Mouse (Mus musculus): ENCODE measurements around the gene Prg4.

Gene Prg4

GRCm38 (mm10) chr1:150466132-150466531 lies at the start of gene Prg4:
Gene Prg4, minus strand, starts transcription at chr1:150466165.
- DNase-seq (ENCODE audit: low read depth) = peak; percentile 78

GRCm38 (mm10) chr1:150513041-150513440 lies 47.1 kb upstream of the Prg4 start:
- no peak for DNase-seq (ENCODE audit: low read depth)

GRCm38 (mm10) chr1:150505794-150506193 lies 39.8 kb upstream of the Prg4 start:
- DNase-seq (ENCODE audit: low read depth) = no peak

- no peak for DNase-seq (ENCODE audit: low read depth)
Observed at GRCm38 (mm10) chr1:150503321-150503720, 37.4 kb upstream of the Prg4 start.

GRCm38 (mm10) chr1:150498177-150498576 lies 32.2 kb upstream of the Prg4 start:
- DNase-seq (ENCODE audit: low read depth) = no peak

GRCm38 (mm10) chr1:150497690-150498089 lies 31.7 kb upstream of the Prg4 start:
- peak; percentile 75 for DNase-seq (ENCODE audit: low read depth)

- DNase-seq (ENCODE audit: low read depth) = no peak
Observed at GRCm38 (mm10) chr1:150496626-150497302, 30.8 kb upstream of the Prg4 start.

GRCm38 (mm10) chr1:150489148-150489547 lies 23.2 kb upstream of the Prg4 start:
- DNase-seq (ENCODE audit: low read depth) = no peak

GRCm38 (mm10) chr1:150480674-150481073 lies 14.7 kb upstream of the Prg4 start:
- DNase-seq (ENCODE audit: low read depth) = peak; percentile 71

- peak; percentile 35 for DNase-seq (ENCODE audit: low read depth)
Observed at GRCm38 (mm10) chr1:150472525-150472924, 6.6 kb upstream of the Prg4 start.

- DNase-seq (ENCODE audit: low read depth) = no peak
Observed at GRCm38 (mm10) chr1:150469992-150470391, 4.0 kb upstream of the Prg4 start.

- no peak for DNase-seq (ENCODE audit: low read depth)
Observed at GRCm38 (mm10) chr1:150465364-150465763, 601 bp downstream of the Prg4 start.

- no peak for DNase-seq (ENCODE audit: low read depth)
Observed at GRCm38 (mm10) chr1:150463691-150464090, 2.3 kb downstream of the Prg4 start.

GRCm38 (mm10) chr1:150463068-150463467 lies 2.9 kb downstream of the Prg4 start:
- no peak for DNase-seq (ENCODE audit: low read depth)

GRCm38 (mm10) chr1:150460595-150460994 lies 5.4 kb downstream of the Prg4 start:
- DNase-seq (ENCODE audit: low read depth) = peak; percentile 50

- DNase-seq (ENCODE audit: low read depth) = no peak
Observed at GRCm38 (mm10) chr1:150459599-150459998, 6.4 kb downstream of the Prg4 start.

GRCm38 (mm10) chr1:150458977-150459376 lies 7.0 kb downstream of the Prg4 start:
- no peak for DNase-seq (ENCODE audit: low read depth)

GRCm38 (mm10) chr1:150441731-150442130 lies 24.2 kb downstream of the Prg4 start:
- DNase-seq (ENCODE audit: low read depth) = no peak

GRCm38 (mm10) chr1:150438641-150439040 lies 27.3 kb downstream of the Prg4 start:
- DNase-seq (ENCODE audit: low read depth) = no peak

- no peak for DNase-seq (ENCODE audit: low read depth)
Observed at GRCm38 (mm10) chr1:150426216-150426615, 39.7 kb downstream of the Prg4 start.

- DNase-seq (ENCODE audit: low read depth) = no peak
Observed at GRCm38 (mm10) chr1:150425665-150426064, 40.3 kb downstream of the Prg4 start.

- DNase-seq (ENCODE audit: low read depth) = no peak
Observed at GRCm38 (mm10) chr1:150418426-150418825, 47.5 kb downstream of the Prg4 start.

GRCm38 (mm10) chr1:150416006-150416405 lies 50.0 kb downstream of the Prg4 start:
- DNase-seq (ENCODE audit: low read depth) = peak; percentile 9

GRCm38 (mm10) chr1:150409996-150410395 lies 56.0 kb downstream of the Prg4 start:
- DNase-seq (ENCODE audit: low read depth) = no peak

Measured in NIH3T3 (cell line).